Mouse (Mus musculus) C2C12 (cell line): ENCODE results near the gene Rnft2.

Source experiments
- CTCF ChIP-seq: IDR thresholded peaks from one replicate; pipeline ENCODE4 v1.5.1; 2011; ENCODE audit not compliant: control insufficient read depth, insufficient read depth, insufficient read length
- MAX ChIP-seq: IDR thresholded peaks from one replicate; pipeline ENCODE4 v1.6.1; 2011; ENCODE audit warnings: mild to moderate bottlenecking, control low read depth
- MYOD1 ChIP-seq: IDR thresholded peaks from one replicate; pipeline ENCODE4 v1.6.1; 2011; ENCODE audit warnings: low read depth; ENCODE audit not compliant: control insufficient read depth, insufficient read length
- MYOG ChIP-seq: IDR thresholded peaks from one replicate; pipeline ENCODE4 v1.6.1; 2011; ENCODE audit not compliant: control insufficient read depth, insufficient read length; ENCODE audit errors: extremely low read depth
- USF1 ChIP-seq: IDR thresholded peaks from one replicate; pipeline ENCODE4 v1.6.1; 2011; ENCODE audit warnings: low read depth, mild to moderate bottlenecking, control low read depth, moderate library complexity

DNA sequence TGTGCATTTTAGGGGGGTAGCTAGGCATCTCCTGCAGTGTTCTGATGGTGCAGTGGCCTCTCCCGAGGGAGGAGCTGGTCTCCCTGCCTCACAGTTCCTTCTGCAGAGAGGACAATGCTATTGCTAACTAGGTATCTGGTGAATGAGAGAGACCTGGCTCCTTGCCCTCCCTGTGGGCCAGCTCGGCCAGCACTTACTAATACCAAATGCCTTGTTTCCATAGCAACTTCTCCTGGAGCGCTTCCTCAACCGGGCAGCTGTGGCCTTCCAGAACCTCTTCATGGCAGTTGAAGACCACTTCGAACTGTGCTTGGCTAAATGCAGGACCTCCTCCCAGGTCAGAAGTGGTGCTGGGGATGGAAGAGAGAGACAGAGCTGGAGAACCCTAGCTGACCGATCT, 14.2 kb upstream of the Rnft2 start:
- TF ChIP-seq CTCF (no peak), USF1 (no peak), MAX (no peak), MYOG (no peak), MYOD1 (no peak)
